Mouse (Mus musculus) erythroblast, embryonic 14.5 days (primary cell): ENCODE data around the gene Cux1. TPM values are rescaled to one million over a fixed set of nuclear protein-coding genes. Genes with fewer than 3 reads are reported as not detected.

Source experiments
- H3K27me3 ChIP-seq: 2 replicates; pipeline ENCODE4 v1.6.1; 2012; ENCODE audit warnings: inconsistent platforms; ENCODE audit not compliant: control insufficient read depth
- H3K36me3 ChIP-seq: 2 replicates; pipeline ENCODE4 v1.6.1; 2012; ENCODE audit warnings: mild to moderate bottlenecking, inconsistent platforms; ENCODE audit not compliant: control insufficient read depth
- H3K4me1 ChIP-seq: 2 replicates; pipeline ENCODE4 v1.6.1; 2012; ENCODE audit warnings: inconsistent platforms; ENCODE audit not compliant: control insufficient read depth
- H3K4me3 ChIP-seq: replicated peaks from 2 replicates; pipeline ENCODE3; 2012; ENCODE audit warnings: moderate library complexity, mild to moderate bottlenecking, inconsistent platforms
- H3K9me3 ChIP-seq: 2 replicates; pipeline ENCODE4 v1.6.1; 2012; ENCODE audit warnings: low read length, inconsistent platforms, mixed read lengths; ENCODE audit not compliant: control insufficient read depth
- GATA1 ChIP-seq: IDR thresholded peaks from 2 replicates; pipeline ENCODE4 v1.6.1; 2012; ENCODE audit warnings: low read length, inconsistent platforms, mixed read lengths
- TAL1 ChIP-seq: IDR thresholded peaks from 3 replicates; pipeline ENCODE4 v1.6.1; 2012; ENCODE audit warnings: low read length, inconsistent platforms, mixed read lengths
- polyA plus RNA-seq: library from polyadenylated mRNA; stranded (reverse); fragments of >175 nt; gene quantifications from 2 replicates; pipeline ENCODE4 v1.2.3, GENCODE M21; 2012

The Cux1 gene
- polyA plus RNA-seq, 1 experiment = 2.9 TPM

- Histone ChIP-seq H3K27me3 (no peaks in the 10 kb centered on the region), H3K9me3 (no peaks in the 10 kb centered on the region), H3K36me3 (no peaks in the 10 kb centered on the region), H3K4me1 (no peaks in the 10 kb centered on the region; the same call in 1 of the 2 replicates), H3K4me3 (no peak overlapping the region)
- TF ChIP-seq GATA1 = no peak
- TF ChIP-seq TAL1 = no peak
These were observed 308.4 kb downstream of the Cux1 start for GRCm38 (mm10) chr5:136258919-136259318.

GRCm38 (mm10) chr5:136252899-136253298 is 314.4 kb downstream of the Cux1 start:
- H3K27me3 ChIP-seq = no peaks in the 10 kb centered on the region
- H3K4me3 ChIP-seq = no peak overlapping the region
- no peak for TF ChIP-seq GATA1
- no peak for TF ChIP-seq TAL1
- no peaks in the 10 kb centered on the region for H3K4me1 ChIP-seq
- no peaks in the 10 kb centered on the region for H3K9me3 ChIP-seq
- no peaks in the 10 kb centered on the region for H3K36me3 ChIP-seq

GRCm38 (mm10) chr5:136251004-136251403 is 316.3 kb downstream of the Cux1 start:
- Histone ChIP-seq H3K4me3 (no peak overlapping the region), H3K36me3 (no peaks in the 10 kb centered on the region), H3K27me3 (peaks cover 4% of the 10 kb centered on the region), H3K9me3 (no peaks in the 10 kb centered on the region), H3K4me1 (no peaks in the 10 kb centered on the region)
- TF ChIP-seq TAL1 (no peak), GATA1 (no peak)

DNA sequence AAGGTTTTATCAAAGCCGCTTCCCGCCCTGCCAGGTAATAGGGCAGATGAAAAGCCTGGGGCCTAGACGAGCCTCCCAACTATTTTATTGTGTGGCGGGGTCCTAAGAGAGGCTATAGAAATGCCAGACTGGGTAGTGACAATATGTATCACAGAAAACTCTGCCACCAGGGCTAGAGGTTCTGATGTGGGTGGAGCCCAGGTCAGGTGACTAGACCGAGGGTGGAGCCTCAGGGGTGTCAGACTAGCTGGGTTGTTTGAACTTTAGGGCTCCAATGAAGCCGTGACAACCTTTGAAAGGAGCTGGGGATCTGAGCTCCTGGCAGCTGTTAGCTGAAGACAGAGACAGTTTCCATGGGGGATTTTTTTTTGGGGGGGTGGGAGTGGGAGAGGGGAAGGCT is 318.8 kb downstream of the Cux1 start:
- no peak for TF ChIP-seq GATA1
- TF ChIP-seq TAL1 = no peak
- Histone ChIP-seq H3K4me1 (peaks cover 7% of the 10 kb centered on the region), H3K4me3 (no peak overlapping the region)

GRCm38 (mm10) chr5:136246452-136246838 is 320.8 kb downstream of the Cux1 start, which contains the start of gene Sh2b2:
Gene Sh2b2 (minus strand): TSS chr5:136246556.
- Histone ChIP-seq H3K4me1 (peaks cover 8% of the 10 kb centered on the region), H3K27me3 (peaks cover 37% of the 10 kb centered on the region), H3K9me3 (no peaks in the 10 kb centered on the region), H3K4me3 (no peak within 1 kb of the TSS), H3K36me3 (no peaks in the 10 kb centered on the region)
- TF ChIP-seq GATA1 (no peak), TAL1 (no peak)

More for the DNA sequence above, 318.8 kb downstream of the Cux1 start:
- Histone ChIP-seq H3K36me3 (no peaks in the 10 kb centered on the region), H3K27me3 (peaks cover 30% of the 10 kb centered on the region), H3K9me3 (no peaks in the 10 kb centered on the region)

DNA sequence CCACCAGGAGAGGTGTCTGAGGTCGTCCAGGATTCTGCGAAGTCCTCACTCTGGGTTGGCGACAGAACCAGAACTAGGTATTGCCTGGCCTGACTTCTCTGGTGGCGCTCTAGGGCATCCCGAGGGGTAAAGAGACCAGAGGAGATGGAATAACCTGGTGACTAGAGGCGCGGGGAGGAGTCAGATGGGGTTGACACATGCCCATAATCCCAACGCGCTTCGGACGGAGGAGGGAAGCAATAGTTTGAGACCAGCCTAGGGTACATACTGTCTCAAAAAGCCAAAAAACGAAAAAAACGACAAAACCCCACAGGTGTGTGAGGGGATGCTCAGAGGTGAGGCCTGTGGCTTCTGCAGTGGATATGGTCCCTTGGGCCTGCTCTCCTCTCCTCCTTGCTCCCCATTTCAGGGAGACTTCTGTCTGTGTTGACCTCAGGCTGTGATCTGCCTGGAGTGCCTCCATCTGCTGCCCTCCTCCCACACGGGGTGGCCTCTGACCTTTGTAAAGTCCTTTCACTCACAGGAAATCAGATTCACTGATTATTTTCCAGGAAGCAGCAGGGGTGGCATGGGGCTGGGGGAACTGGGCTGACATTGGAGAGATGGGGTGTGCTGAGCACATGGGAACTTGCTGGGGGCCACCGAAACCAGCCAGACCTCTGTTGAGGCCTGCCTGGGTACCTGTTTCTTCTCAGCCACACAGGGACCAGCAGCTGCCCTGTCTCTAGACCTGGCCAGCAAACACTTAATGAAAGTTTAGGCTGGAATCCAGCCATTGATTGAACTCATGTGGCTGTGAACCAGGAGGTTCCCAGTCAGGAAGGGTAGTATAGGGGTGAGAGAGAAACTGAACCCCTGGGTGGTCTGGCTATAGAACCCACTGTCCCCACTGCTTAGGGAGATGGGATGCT is 321.5 kb downstream of the Cux1 start:
- Histone ChIP-seq H3K36me3 (no peaks in the 10 kb centered on the region), H3K4me1 (peaks cover 10% of the 10 kb centered on the region), H3K4me3 (no peak overlapping the region), H3K27me3 (peaks cover 37% of the 10 kb centered on the region), H3K9me3 (no peaks in the 10 kb centered on the region)
- TF ChIP-seq GATA1 (no peak), TAL1 (no peak)

DNA sequence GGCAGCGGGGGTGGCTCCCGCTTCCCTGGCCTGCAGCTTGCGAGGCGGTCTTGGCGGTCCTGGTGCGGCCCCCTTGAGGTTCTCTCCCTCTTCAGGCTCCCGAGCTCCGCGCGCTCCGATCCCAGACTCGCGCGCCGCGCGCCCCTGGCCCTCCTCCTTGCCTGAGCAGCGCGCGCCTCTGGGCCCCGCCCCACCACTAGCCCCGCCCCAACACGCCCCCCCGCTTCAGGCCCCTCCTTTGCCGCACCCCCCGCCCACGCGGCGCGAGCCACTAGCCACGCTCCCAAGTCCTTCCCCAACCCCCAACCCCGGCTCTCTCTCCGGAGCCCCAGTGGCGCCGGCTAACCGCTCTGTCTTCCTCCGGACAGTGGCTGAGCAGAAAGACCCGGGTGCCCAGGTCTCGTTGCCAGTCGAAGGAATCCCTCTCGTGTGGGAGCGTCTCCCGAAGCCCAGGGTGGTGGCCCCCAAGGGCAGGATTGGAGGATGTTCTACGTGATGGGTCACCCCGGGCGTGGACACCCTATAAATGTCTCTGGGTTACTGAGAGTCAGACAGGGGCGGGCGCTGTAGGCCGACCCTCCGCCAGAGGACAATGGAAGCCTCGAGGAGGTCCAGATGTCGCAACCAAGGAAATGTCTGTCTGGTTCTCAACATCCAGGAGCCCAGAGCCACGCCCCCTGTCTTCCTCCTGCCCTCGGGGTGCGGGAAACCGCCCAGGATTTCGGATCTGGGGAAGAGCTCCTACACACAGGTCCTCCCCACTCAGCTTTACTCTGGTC is 322.3 kb downstream of the Cux1 start:
- peaks cover 10% of the 10 kb centered on the region for H3K4me1 ChIP-seq
- no peak for TF ChIP-seq GATA1
- TF ChIP-seq TAL1 = no peak
- peaks cover 37% of the 10 kb centered on the region for H3K27me3 ChIP-seq
- H3K4me3 ChIP-seq = peak overlapping the region; percentile 54
- H3K36me3 ChIP-seq = no peaks in the 10 kb centered on the region
- no peaks in the 10 kb centered on the region for H3K9me3 ChIP-seq

DNA sequence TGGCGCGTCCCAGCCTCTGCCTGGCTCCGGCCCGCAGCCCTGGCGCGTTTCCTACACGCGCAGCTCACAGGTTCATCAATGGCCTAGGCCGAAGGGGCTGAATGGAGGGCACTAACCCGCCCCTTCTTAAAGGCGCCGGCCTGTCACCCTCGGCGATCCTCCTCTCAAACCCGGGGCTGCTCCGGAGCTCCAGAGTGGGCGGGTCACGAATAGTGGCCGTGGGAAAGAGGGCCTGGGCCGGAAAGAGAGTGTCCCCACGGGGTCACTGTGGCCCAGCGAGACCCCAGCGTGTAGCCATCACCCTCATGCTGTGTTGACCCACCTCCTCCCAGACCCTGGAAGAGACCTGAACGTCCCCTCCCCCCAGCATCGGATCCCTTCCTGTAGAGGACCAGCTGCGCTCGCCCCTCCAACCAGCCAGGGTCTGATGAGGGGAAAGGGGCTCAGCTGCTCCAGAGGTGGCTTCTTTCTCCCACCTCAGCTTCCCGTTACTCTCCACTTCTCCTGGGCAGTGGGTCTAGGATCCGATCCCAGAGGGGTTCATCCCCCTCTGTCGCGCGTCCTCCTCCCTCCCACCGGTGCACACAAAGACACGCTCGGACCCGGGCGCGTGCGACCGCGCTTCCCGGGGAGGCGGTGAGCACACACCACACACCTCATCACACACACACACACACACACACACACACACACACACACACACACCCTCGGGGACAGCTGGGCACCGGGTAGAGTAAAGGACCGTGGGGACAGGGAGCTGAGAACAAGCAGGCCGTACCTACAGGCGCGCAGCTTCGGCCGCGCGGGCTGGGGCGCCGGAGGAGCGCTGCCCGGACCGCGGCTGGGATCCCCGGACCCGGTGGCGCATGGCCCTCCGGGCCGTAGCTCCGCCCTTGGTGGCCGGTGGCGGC is 323.2 kb downstream of the Cux1 start:
- Histone ChIP-seq H3K4me3 (peak overlapping the region; percentile 54), H3K4me1 (peaks cover 10% of the 10 kb centered on the region)
- no peak for TF ChIP-seq TAL1
- TF ChIP-seq GATA1 = no peak

More for the DNA sequence above, 323.2 kb downstream of the Cux1 start:
- Histone ChIP-seq H3K36me3 (no peaks in the 10 kb centered on the region), H3K9me3 (no peaks in the 10 kb centered on the region), H3K27me3 (peaks cover 37% of the 10 kb centered on the region)
